Mouse (Mus musculus) CD4-positive, CD25-positive, alpha-beta regulatory T cell, adult 4 months (primary cell): Measurements from ENCODE around the gene Grb7. TPM values are rescaled to one million over a fixed set of nuclear protein-coding genes. Genes with fewer than 3 reads are reported as not detected.

ENCODE experiments used
- polyA plus RNA-seq, 2 experiments: library from polyadenylated mRNA; unstranded; fragments of 100-300 nt; shearing (Covaris generic); gene quantifications; one replicate each; pipeline ENCODE4 v1.2.1; 2017

Gene Grb7
- polyA plus RNA-seq, 2 experiments from 2014 or later = 3.6 to 6.2 TPM

Other genes with a start within 250 kb of the Grb7 start
- 10 to 100 TPM; 26.3 to 28.7 TPM for gene Cdk12, start 243.3 kb upstream of the Grb7 start, polyA plus RNA-seq
- gene Neurod2, start 116.7 kb upstream of the Grb7 start, polyA plus RNA-seq = not detected
- not detected for gene Ppp1r1b, start 98.0 kb upstream of the Grb7 start, polyA plus RNA-seq
- 10 to 100 TPM; 41.2 to 63.9 TPM for gene Stard3, start 88.0 kb upstream of the Grb7 start, polyA plus RNA-seq
- gene Tcap, start 62.6 kb upstream of the Grb7 start, polyA plus RNA-seq = not detected
- not detected for gene Pnmt, start 59.9 kb upstream of the Grb7 start, polyA plus RNA-seq
- 10 to 100 TPM in 1 of 2 experiments, 1 to 10 TPM in 1; 6.7 to 11.6 TPM for gene Pgap3, start 45.9 kb upstream of the Grb7 start, polyA plus RNA-seq
- gene Erbb2, start 33.9 kb upstream of the Grb7 start, polyA plus RNA-seq = under 1 TPM; 0.07 to 0.23 TPM
- 100 to 1,000 TPM; 150 to 155 TPM for gene Mien1, start 7.4 kb upstream of the Grb7 start, polyA plus RNA-seq
- gene Ikzf3, start 99.6 kb downstream of the Grb7 start, polyA plus RNA-seq = 10 to 100 TPM; 77.0 to 98.7 TPM
- 1 to 10 TPM; 5.0 to 6.0 TPM for gene Zpbp2, start 104.7 kb downstream of the Grb7 start, polyA plus RNA-seq
- 10 to 100 TPM; 25.9 to 53.6 TPM for gene Ormdl3, start 141.0 kb downstream of the Grb7 start, polyA plus RNA-seq
- gene Lrrc3c, start 151.9 kb downstream of the Grb7 start, polyA plus RNA-seq = not detected
- 1 to 10 TPM; 1.0 to 9.6 TPM for gene Gm12355, start 179.3 kb downstream of the Grb7 start, polyA plus RNA-seq
- gene Gsdma3, start 180.0 kb downstream of the Grb7 start, polyA plus RNA-seq = under 1 TPM in 1 of 2 experiments, not detected in 1; 0.20 TPM
- not detected for gene Gsdma2, start 200.4 kb downstream of the Grb7 start, polyA plus RNA-seq
- under 1 TPM in 1 of 2 experiments, not detected in 1; 0.12 TPM for gene Gsdma, start 218.0 kb downstream of the Grb7 start, polyA plus RNA-seq
- 10 to 100 TPM; 13.8 to 17.5 TPM for gene Psmd3, start 236.2 kb downstream of the Grb7 start, polyA plus RNA-seq